Mouse (Mus musculus) adrenal gland, adult 2 months (tissue): Measurements from ENCODE around the gene Sp7. TPM values are rescaled to one million over a fixed set of nuclear protein-coding genes. Genes with fewer than 3 reads are reported as not detected.

Source experiments
- DNase-seq: peaks from one replicate; pipeline ENCODE4 v3.0.0; 2021
- long read RNA-seq: library from polyadenylated mRNA; stranded (forward); transcript quantifications from one replicate; pipeline ENCODE4 v2.0.0, GENCODE M21; 2021
- polyA plus RNA-seq: library from polyadenylated mRNA; depleted of rRNA; stranded (reverse); fragments of >200 nt; gene quantifications from 2 replicates; pipeline ENCODE4 v1.2.3, GENCODE M21; 2012; rRNA removed
- total RNA-seq, 2 experiments: library from RNA; stranded (reverse); gene quantifications; 2 replicates each; pipeline ENCODE4 v1.2.3; 2021

The Sp7 gene
- total RNA-seq (under 1 TPM; 0.09 to 0.14 TPM), polyA plus RNA-seq (0.50 and 0.55 TPM in 2 replicates)
- long read RNA-seq = 0 reads

GRCm38 (mm10) chr15:102366733-102367344 lies at the start of gene Sp7:
Gene Sp7, minus strand, starts transcription at chr15:102367182.
- DNase-seq = no peak

GRCm38 (mm10) chr15:102413687-102414086 lies 46.7 kb upstream of the Sp7 start:
- no peak for DNase-seq

GRCm38 (mm10) chr15:102411077-102411476 lies 44.1 kb upstream of the Sp7 start:
- no peak for DNase-seq

GRCm38 (mm10) chr15:102409286-102409685 lies 42.3 kb upstream of the Sp7 start:
- DNase-seq = no peak

- no peak for DNase-seq
These were observed 41.7 kb upstream of the Sp7 start for GRCm38 (mm10) chr15:102408558-102409130.

- no peak for DNase-seq
These were observed 40.9 kb upstream of the Sp7 start for GRCm38 (mm10) chr15:102407681-102408557.

- no peak for DNase-seq
These were observed 40.1 kb upstream of the Sp7 start for GRCm38 (mm10) chr15:102406912-102407580.

GRCm38 (mm10) chr15:102406196-102406911 lies 39.4 kb upstream of the Sp7 start:
- DNase-seq = peak; percentile 94

GRCm38 (mm10) chr15:102405489-102406195 lies 38.7 kb upstream of the Sp7 start, which contains the start of gene Sp1:
Gene Sp1, plus strand, starts transcription at chr15:102406143.
- peak; percentile 99 for DNase-seq

- DNase-seq = no peak
These were observed 37.9 kb upstream of the Sp7 start for GRCm38 (mm10) chr15:102404608-102405488.

GRCm38 (mm10) chr15:102402210-102402609 lies 35.2 kb upstream of the Sp7 start:
- DNase-seq = no peak

GRCm38 (mm10) chr15:102401278-102401677 lies 34.3 kb upstream of the Sp7 start:
- no peak for DNase-seq

GRCm38 (mm10) chr15:102400476-102401045 lies 33.6 kb upstream of the Sp7 start:
- no peak for DNase-seq

GRCm38 (mm10) chr15:102399229-102400221 lies 32.5 kb upstream of the Sp7 start:
- peak; percentile 96 for DNase-seq

GRCm38 (mm10) chr15:102398629-102399028 lies 31.6 kb upstream of the Sp7 start:
- peak; percentile 60 for DNase-seq

GRCm38 (mm10) chr15:102395061-102395460 lies 28.1 kb upstream of the Sp7 start:
- DNase-seq = no peak

GRCm38 (mm10) chr15:102393584-102394014 lies 26.6 kb upstream of the Sp7 start:
- DNase-seq = no peak

GRCm38 (mm10) chr15:102392520-102392919 lies 25.5 kb upstream of the Sp7 start:
- DNase-seq = no peak
